Mouse (Mus musculus): ENCODE measurements around the gene Lingo1. TPM values are rescaled to one million over a fixed set of nuclear protein-coding genes. Genes with fewer than 3 reads are reported as not detected.

The Lingo1 gene
- polyA plus RNA-seq, 1 experiment from 2014 or later, result 6.7 TPM

GRCm38 (mm10) chr9:56767653-56768136 lies 28.6 kb downstream of the Lingo1 start:
- Histone ChIP-seq H3K4me1 (replicated peaks; ENCODE audit: control insufficient read depth, insufficient read depth, low read length) (no peaks in the 10 kb centered on the region), H3K4me2 (replicated peaks; ENCODE audit: low read depth, low read length) (no peak overlapping the region), H3K9ac (ENCODE audit: low read depth, low read length) (no peak overlapping the region), H3K9me3 (ENCODE audit: control insufficient read depth, low read length) (no peaks in the 10 kb centered on the region), H3K36me3 (ENCODE audit: control insufficient read depth, insufficient read depth, low read length) (no peaks in the 10 kb centered on the region), H3K27me3 (ENCODE audit: control insufficient read depth, insufficient read depth, low read length) (no peaks in the 10 kb centered on the region), H3K27ac (ENCODE audit: low read depth, low read length) (no peak overlapping the region), H3K4me3 (ENCODE audit: low read depth, low read length) (no peak overlapping the region)
- WGBS, result 85% methylated on average over 9 of the region's 9 CpGs
- ATAC-seq (ENCODE audit: low FRiP score) (no peak), DNase-seq (ENCODE audit: low spot score) (no peak)

GRCm38 (mm10) chr9:56766629-56767357 lies 29.5 kb downstream of the Lingo1 start:
- Histone ChIP-seq H3K4me3 (ENCODE audit: low read depth, low read length) (no peak overlapping the region), H3K27me3 (ENCODE audit: control insufficient read depth, insufficient read depth, low read length) (no peaks in the 10 kb centered on the region), H3K36me3 (ENCODE audit: control insufficient read depth, insufficient read depth, low read length) (no peaks in the 10 kb centered on the region), H3K27ac (ENCODE audit: low read depth, low read length) (no peak overlapping the region), H3K9ac (ENCODE audit: low read depth, low read length) (no peak overlapping the region), H3K9me3 (ENCODE audit: control insufficient read depth, low read length) (no peaks in the 10 kb centered on the region), H3K4me2 (replicated peaks; ENCODE audit: low read depth, low read length) (no peak overlapping the region), H3K4me1 (replicated peaks; ENCODE audit: control insufficient read depth, insufficient read depth, low read length) (no peaks in the 10 kb centered on the region)
- no peak for ATAC-seq (ENCODE audit: low FRiP score)
- no peak for DNase-seq (ENCODE audit: low spot score)
- WGBS, result 59% methylated on average over 11 of the region's 11 CpGs

- Histone ChIP-seq H3K9me3 (ENCODE audit: control insufficient read depth, low read length) (no peaks in the 10 kb centered on the region), H3K4me3 (ENCODE audit: low read depth, low read length) (no peak overlapping the region), H3K27ac (ENCODE audit: low read depth, low read length) (no peak overlapping the region), H3K9ac (ENCODE audit: low read depth, low read length) (no peak overlapping the region), H3K27me3 (ENCODE audit: control insufficient read depth, insufficient read depth, low read length) (no peaks in the 10 kb centered on the region), H3K4me1 (replicated peaks; ENCODE audit: control insufficient read depth, insufficient read depth, low read length) (0 out of 2 replicates have a peak, but pooled peaks cover 4% of the 10 kb centered on the region), H3K36me3 (ENCODE audit: control insufficient read depth, insufficient read depth, low read length) (no peaks in the 10 kb centered on the region), H3K4me2 (replicated peaks; ENCODE audit: low read depth, low read length) (no peak overlapping the region)
- ATAC-seq (ENCODE audit: low FRiP score) (no peak), DNase-seq (ENCODE audit: low spot score) (no peak)
- 90% methylated on average over 9 of the region's 9 CpGs for WGBS
These were observed 34.1 kb downstream of the Lingo1 start for GRCm38 (mm10) chr9:56762106-56762562.

DNA sequence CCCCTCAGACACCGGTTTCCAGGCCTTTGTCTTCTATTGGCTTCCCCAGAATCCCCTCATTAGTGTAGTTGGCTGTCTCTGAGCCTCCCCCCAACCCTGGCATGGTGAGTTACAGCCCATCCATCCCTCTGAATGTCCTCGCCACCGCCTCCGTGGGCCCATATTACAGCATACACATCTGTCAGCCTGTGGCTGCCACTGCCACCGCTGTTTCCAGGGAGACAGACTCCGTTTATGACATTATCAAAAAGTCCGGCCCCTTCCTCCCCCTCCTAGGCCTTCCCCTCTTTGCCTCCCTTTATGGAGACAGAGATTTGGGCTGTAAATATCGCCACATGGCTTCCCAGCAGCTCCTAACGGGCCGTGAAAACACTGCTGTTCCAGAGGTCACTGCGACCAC lies 38.5 kb downstream of the Lingo1 start:
- no peak overlapping the region for H3K9ac ChIP-seq (ENCODE audit: low read depth, low read length)
- no peak overlapping the region for H3K4me2 ChIP-seq (replicated peaks; ENCODE audit: low read depth, low read length)
- 40% methylated on average over 11 of the region's 11 CpGs for WGBS
- no peaks in the 10 kb centered on the region for H3K27me3 ChIP-seq (ENCODE audit: control insufficient read depth, insufficient read depth, low read length)
- no peak overlapping the region for H3K4me3 ChIP-seq (ENCODE audit: low read depth, low read length)
- H3K27ac ChIP-seq (ENCODE audit: low read depth, low read length), result no peak overlapping the region
- ATAC-seq (ENCODE audit: low FRiP score), result no peak
- no peaks in the 10 kb centered on the region for H3K9me3 ChIP-seq (ENCODE audit: control insufficient read depth, low read length)
- no peaks in the 10 kb centered on the region for H3K36me3 ChIP-seq (ENCODE audit: control insufficient read depth, insufficient read depth, low read length)
- H3K4me1 ChIP-seq (replicated peaks; ENCODE audit: control insufficient read depth, insufficient read depth, low read length), result 0 out of 2 replicates have a peak, but pooled peaks cover 4% of the 10 kb centered on the region
- peak; percentile 23 for DNase-seq (ENCODE audit: low spot score)

- 0 out of 2 replicates have a peak, but pooled peaks cover 4% of the 10 kb centered on the region for H3K4me1 ChIP-seq (replicated peaks; ENCODE audit: control insufficient read depth, insufficient read depth, low read length)
- 91% methylated on average over 5 of the region's 5 CpGs for WGBS
- no peak overlapping the region for H3K9ac ChIP-seq (ENCODE audit: low read depth, low read length)
- H3K36me3 ChIP-seq (ENCODE audit: control insufficient read depth, insufficient read depth, low read length), result no peaks in the 10 kb centered on the region
- H3K9me3 ChIP-seq (ENCODE audit: control insufficient read depth, low read length), result no peaks in the 10 kb centered on the region
- no peak for DNase-seq (ENCODE audit: low spot score)
- no peak overlapping the region for H3K27ac ChIP-seq (ENCODE audit: low read depth, low read length)
- H3K4me3 ChIP-seq (ENCODE audit: low read depth, low read length), result no peak overlapping the region
- H3K27me3 ChIP-seq (ENCODE audit: control insufficient read depth, insufficient read depth, low read length), result no peaks in the 10 kb centered on the region
- ATAC-seq (ENCODE audit: low FRiP score), result no peak
- no peak overlapping the region for H3K4me2 ChIP-seq (replicated peaks; ENCODE audit: low read depth, low read length)
These were observed 41.1 kb downstream of the Lingo1 start for GRCm38 (mm10) chr9:56755119-56755518.

GRCm38 (mm10) chr9:56753386-56753785 lies 42.9 kb downstream of the Lingo1 start:
- Histone ChIP-seq H3K4me1 (replicated peaks; ENCODE audit: control insufficient read depth, insufficient read depth, low read length) (0 out of 2 replicates have a peak, but pooled peaks cover 4% of the 10 kb centered on the region), H3K27ac (ENCODE audit: low read depth, low read length) (no peak overlapping the region), H3K27me3 (ENCODE audit: control insufficient read depth, insufficient read depth, low read length) (no peaks in the 10 kb centered on the region), H3K9me3 (ENCODE audit: control insufficient read depth, low read length) (no peaks in the 10 kb centered on the region), H3K4me2 (replicated peaks; ENCODE audit: low read depth, low read length) (no peak overlapping the region), H3K36me3 (ENCODE audit: control insufficient read depth, insufficient read depth, low read length) (no peaks in the 10 kb centered on the region), H3K4me3 (ENCODE audit: low read depth, low read length) (no peak overlapping the region), H3K9ac (ENCODE audit: low read depth, low read length) (no peak overlapping the region)
- DNase-seq (ENCODE audit: low spot score) (no peak), ATAC-seq (ENCODE audit: low FRiP score) (no peak)
- WGBS, result 76% methylated on average over 6 of the region's 6 CpGs

DNA sequence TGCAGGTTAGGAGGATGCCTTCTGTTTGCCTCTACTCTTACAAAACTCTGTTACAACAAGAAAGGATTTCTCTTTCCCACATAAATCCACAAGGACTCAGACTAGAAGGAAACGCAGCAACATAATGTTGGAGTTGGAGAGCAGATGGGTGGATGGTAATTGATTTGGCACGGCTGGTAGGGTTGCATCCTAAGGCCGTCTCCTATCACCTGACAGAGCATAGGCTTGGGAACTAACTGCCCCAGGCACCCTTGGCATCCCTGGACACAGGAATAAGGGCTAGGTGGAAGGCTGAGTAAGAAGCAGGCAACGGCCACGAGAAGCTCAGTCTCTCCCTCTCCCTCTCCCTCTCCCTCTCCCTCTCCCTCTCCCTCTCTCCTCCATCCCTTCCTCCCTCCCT lies 48.2 kb downstream of the Lingo1 start:
- no peak for DNase-seq (ENCODE audit: low spot score)
- H3K9me3 ChIP-seq (ENCODE audit: control insufficient read depth, low read length), result no peaks in the 10 kb centered on the region
- no peak overlapping the region for H3K4me2 ChIP-seq (replicated peaks; ENCODE audit: low read depth, low read length)
- H3K27ac ChIP-seq (ENCODE audit: low read depth, low read length), result no peak overlapping the region
- no peaks in the 10 kb centered on the region for H3K27me3 ChIP-seq (ENCODE audit: control insufficient read depth, insufficient read depth, low read length)
- no peaks in the 10 kb centered on the region for H3K36me3 ChIP-seq (ENCODE audit: control insufficient read depth, insufficient read depth, low read length)
- WGBS, result 74% methylated on average over 5 of the region's 5 CpGs
- H3K9ac ChIP-seq (ENCODE audit: low read depth, low read length), result no peak overlapping the region
- ATAC-seq (ENCODE audit: low FRiP score), result no peak
- no peaks in the 10 kb centered on the region for H3K4me1 ChIP-seq (replicated peaks; ENCODE audit: control insufficient read depth, insufficient read depth, low read length)
- no peak overlapping the region for H3K4me3 ChIP-seq (ENCODE audit: low read depth, low read length)

GRCm38 (mm10) chr9:56746926-56747294 lies 49.4 kb downstream of the Lingo1 start:
- no peaks in the 10 kb centered on the region for H3K36me3 ChIP-seq (ENCODE audit: control insufficient read depth, insufficient read depth, low read length)
- H3K27me3 ChIP-seq (ENCODE audit: control insufficient read depth, insufficient read depth, low read length), result no peaks in the 10 kb centered on the region
- no peak overlapping the region for H3K9ac ChIP-seq (ENCODE audit: low read depth, low read length)
- WGBS, result 61% methylated on average over 4 of the region's 4 CpGs
- no peak for DNase-seq (ENCODE audit: low spot score)
- no peak for ATAC-seq (ENCODE audit: low FRiP score)
- no peaks in the 10 kb centered on the region for H3K9me3 ChIP-seq (ENCODE audit: control insufficient read depth, low read length)
- no peak overlapping the region for H3K27ac ChIP-seq (ENCODE audit: low read depth, low read length)
- H3K4me3 ChIP-seq (ENCODE audit: low read depth, low read length), result no peak overlapping the region
- H3K4me2 ChIP-seq (replicated peaks; ENCODE audit: low read depth, low read length), result no peak overlapping the region
- no peaks in the 10 kb centered on the region for H3K4me1 ChIP-seq (replicated peaks; ENCODE audit: control insufficient read depth, insufficient read depth, low read length)

Measured in hindbrain, embryonic 11.5 days (tissue).